In the genomic region with DNA sequence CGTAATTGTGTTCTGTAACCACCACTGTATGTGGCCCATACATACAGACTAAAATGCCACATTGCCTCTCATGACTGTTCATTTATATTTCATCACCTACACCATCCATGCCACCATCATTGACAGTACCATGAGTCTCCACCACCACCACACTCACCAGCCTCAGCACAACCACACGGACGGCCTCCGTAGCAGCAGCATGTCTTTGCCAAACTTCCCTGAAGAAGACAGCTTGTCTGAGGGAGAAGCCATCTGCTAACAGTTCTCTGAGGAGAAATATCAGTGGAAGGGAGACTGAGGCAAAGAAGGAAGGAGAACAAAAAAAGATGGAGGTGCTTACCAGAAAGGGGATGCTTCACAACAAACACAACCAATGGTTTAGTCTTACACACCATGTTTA, we compare ENCODE assay signal across 26 mouse cellular contexts. TPM values are rescaled to one million over a fixed set of nuclear protein-coding genes. Genes with fewer than 3 reads are reported as not detected.
DNase-seq lines count a peak whose midpoint lies in the region; ATAC-seq and TF ChIP-seq lines count a peak whose summit lies in the region.
"Had no signal": no experiment of that assay in that cellular context is flagged by ENCODE, and none has a peak within 500 bp of the region (broad histone marks: within the 10 kb centered on the region; RNA-seq: fewer than 3 reads in every experiment).

No protein-coding gene starts in this region.

- 93% methylated on average over 4 of the region's 4 CpGs for WGBS in spleen, adult 2 months

- DNase-seq in frontal cortex, postnatal 10 days (ENCODE audit: low spot score in 2 of 2) = no peak
- DNase-seq in layer of hippocampus, adult 11-12 months (ENCODE audit: low spot score) = peak; percentile 21
- DNase-seq in layer of hippocampus, adult 9-10 months (ENCODE audit: low spot score) = no peak
- no peak for DNase-seq in spleen, adult 2 months (ENCODE audit: low read depth in 1 of 2, low spot score in 2 of 2)
- no peak for DNase-seq in spleen, adult 12 weeks (ENCODE audit: low spot score)
- DNase-seq in urinary bladder, postnatal 36 days (ENCODE audit: low spot score in 2 of 2) = no peak
- DNase-seq: adrenal gland, postnatal 10 days; cerebellum, adult 8-10 months; cerebellum, postnatal 36 days; heart, postnatal 14 days; kidney, adult 11 months; kidney, postnatal 36 days; liver; lung, postnatal 4 days; retina, postnatal 1 day; right cerebral cortex, postnatal 4 days had no signal

- peaks cover 19% of the 10 kb centered on the region for H3K4me1 ChIP-seq in spleen, adult 2 months (ENCODE audit: control insufficient read depth, insufficient read depth, insufficient read length)
- H3K4me1 ChIP-seq: forebrain, embryonic 13.5 days; kidney, embryonic 15.5 days; limb, embryonic 10.5 days; liver, embryonic 15.5 days; lung, embryonic 15.5 days; neural tube, embryonic 13.5 days had no signal

- no peaks in the 10 kb centered on the region for H3K27me3 ChIP-seq in spleen, adult 2 months (ENCODE audit: control insufficient read depth, insufficient read depth, low read length)
- H3K27me3 ChIP-seq: forebrain, embryonic 13.5 days; kidney, embryonic 15.5 days; liver, embryonic 15.5 days; lung, embryonic 15.5 days; midbrain, embryonic 15.5 days; neural tube, embryonic 13.5 days had no signal

- peak; percentile 57 for ATAC-seq in frontal cortex, adult (ENCODE audit: low TSS enrichment)
- ATAC-seq: forebrain, embryonic 13.5 days; hindbrain, postnatal 0 days; midbrain, embryonic 15.5 days had no signal

- no peaks in the 10 kb centered on the region for H3K36me3 ChIP-seq in spleen, adult 2 months (ENCODE audit: control insufficient read depth, insufficient read depth, low read length)
- H3K36me3 ChIP-seq: kidney, embryonic 15.5 days; limb, embryonic 10.5 days; liver, embryonic 15.5 days; lung, embryonic 15.5 days; midbrain, embryonic 15.5 days; neural tube, embryonic 13.5 days had no signal

- TF ChIP-seq POLR2A in spleen, adult 2 months (IDR thresholded peaks at IDR 0.05; ENCODE audit: low read depth, low read length) = no peak

- H3K4me3 ChIP-seq in spleen, adult 2 months (ENCODE audit: extremely low read depth, insufficient read depth, insufficient read length) = no peak overlapping the region
- H3K4me3 ChIP-seq: forebrain, embryonic 13.5 days; kidney, embryonic 15.5 days; limb, embryonic 10.5 days; liver, embryonic 15.5 days; lung, embryonic 15.5 days; midbrain, embryonic 15.5 days; myocyte; neural tube, embryonic 13.5 days had no signal

- no peak for TF ChIP-seq CTCF in spleen, adult 2 months (IDR thresholded peaks at IDR 0.05; ENCODE audit: extremely low read depth, insufficient read depth, insufficient read length, insufficient replicate concordance)

- peak overlapping the region; percentile 13; the same call in 1 of the 2 replicates for H3K27ac ChIP-seq in spleen, adult 2 months (ENCODE audit: insufficient read depth, low read length)
- H3K27ac ChIP-seq: forebrain, embryonic 13.5 days; hindbrain, postnatal 0 days; kidney, embryonic 15.5 days; limb, embryonic 10.5 days; liver, embryonic 15.5 days; lung, embryonic 15.5 days; midbrain, embryonic 15.5 days; neural tube, embryonic 13.5 days had no signal

RNA-seq across cellular contexts. Expression of gene Ntrk3, which starts 15.8 kb away (rescaled TPM):
- polyA plus RNA-seq in spleen, adult 2 months (2012; rRNA removed) = 1.5 and 2.0 TPM in 2 replicates
